Mouse (Mus musculus): ENCODE data around the gene Nubpl.

The Nubpl gene

GRCm38 (mm10) chr12:52247438-52247837 is 149.9 kb downstream of the Nubpl start:
- no peak for DNase-seq (ENCODE audit: low read depth)

DNA sequence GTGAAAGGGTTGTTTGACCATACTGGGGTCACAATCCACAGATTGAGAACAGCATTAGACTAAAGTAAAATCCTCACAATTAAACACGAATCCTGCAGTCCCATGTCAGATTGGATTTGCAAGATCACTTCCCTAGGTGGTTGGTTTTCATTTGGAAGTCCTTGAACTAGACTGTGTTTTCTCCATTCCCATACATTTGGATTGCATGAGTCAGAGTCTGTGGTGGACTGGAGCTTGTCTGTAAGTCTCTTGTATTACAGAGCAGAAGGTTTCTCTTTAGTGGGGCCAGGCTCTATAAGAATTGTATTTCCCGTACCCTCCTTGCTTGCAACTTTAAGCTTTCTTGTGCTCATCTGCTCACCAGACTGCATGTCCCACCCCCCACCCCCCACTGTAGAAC is 151.0 kb downstream of the Nubpl start:
- no peak for DNase-seq (ENCODE audit: low read depth)

DNA sequence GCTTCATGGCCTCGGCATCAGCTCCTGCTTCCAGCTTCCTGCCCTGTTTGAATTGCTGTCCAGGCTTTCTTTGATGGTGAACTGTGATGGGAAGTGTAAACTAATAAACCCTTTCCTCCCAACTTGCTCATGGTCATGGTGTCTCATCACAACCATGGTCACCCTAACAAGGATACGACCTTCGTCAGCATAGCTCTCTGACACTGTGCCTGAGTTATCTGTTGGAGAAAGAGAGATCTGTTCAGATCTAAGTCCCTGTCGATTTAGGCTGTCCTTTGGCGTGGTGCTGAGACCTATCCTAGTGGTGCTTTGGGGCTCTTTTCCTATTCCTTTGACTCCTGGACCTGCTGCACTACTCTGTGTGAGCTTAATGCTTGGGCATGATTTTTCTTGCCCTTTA is 156.6 kb downstream of the Nubpl start:
- DNase-seq (ENCODE audit: low read depth) = no peak

DNA sequence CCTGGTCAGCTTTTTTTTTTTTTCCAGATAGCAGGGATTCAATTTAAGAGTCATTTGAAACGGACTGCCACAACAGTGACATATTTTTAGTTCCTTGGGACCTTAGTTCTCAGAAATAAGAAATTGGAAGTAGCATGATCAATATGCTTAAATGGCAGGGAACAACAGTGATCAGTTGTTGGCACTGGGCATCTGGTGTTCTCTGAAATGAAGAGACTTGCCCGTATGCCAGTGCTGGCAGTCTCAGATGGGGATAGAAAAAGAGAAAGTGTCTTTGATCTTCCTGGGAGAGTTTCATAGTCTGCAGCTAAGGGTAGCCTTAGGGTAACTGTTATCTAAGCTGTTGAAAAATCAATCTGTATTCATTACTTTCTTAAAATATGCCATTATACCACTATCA is 170.6 kb downstream of the Nubpl start:
- no peak for DNase-seq (ENCODE audit: low read depth)

- no peak for DNase-seq (ENCODE audit: low read depth)
Measured at GRCm38 (mm10) chr12:52272828-52273227, 175.3 kb downstream of the Nubpl start.

GRCm38 (mm10) chr12:52276320-52276719 is 178.8 kb downstream of the Nubpl start:
- DNase-seq (ENCODE audit: low read depth) = no peak

DNA sequence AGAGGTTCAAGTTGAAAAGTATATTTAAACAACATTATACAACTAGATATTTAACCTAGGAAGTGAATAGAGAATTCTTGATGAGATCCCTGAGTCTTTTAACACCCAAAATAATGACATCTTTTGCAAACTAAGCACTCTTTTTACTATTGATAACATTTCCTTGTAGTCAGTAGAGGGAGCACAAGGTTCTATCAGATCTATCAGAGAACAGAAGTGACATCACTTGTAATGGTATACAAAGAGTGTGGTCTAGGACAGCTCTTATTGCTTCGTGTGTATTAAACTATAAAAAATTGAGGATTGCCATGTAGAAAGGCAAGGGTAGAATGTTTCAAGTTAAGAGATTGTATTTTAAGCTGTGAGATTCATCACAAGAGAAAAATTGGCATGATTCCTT is 183.7 kb downstream of the Nubpl start:
- no peak for DNase-seq (ENCODE audit: low read depth)

GRCm38 (mm10) chr12:52284471-52284870 is 186.9 kb downstream of the Nubpl start:
- DNase-seq (ENCODE audit: low read depth) = no peak

DNA sequence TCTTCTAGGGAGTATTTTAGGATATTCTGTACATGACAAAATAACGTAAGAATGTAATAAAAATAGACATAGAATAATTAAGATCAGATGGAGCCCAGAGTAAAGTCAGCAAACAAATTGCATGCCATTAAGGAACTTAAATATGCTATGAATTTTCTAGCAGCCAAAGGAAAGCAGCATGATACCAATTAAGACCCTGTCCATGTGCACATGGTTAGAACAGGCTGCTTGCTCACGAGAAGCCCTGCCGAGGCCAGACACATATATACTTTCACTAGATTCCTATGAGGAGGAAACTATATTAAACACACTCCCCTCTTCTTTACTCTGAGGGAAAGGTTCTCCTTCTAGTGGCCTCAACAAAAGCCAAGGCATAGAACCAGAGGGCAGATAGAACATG is 189.3 kb downstream of the Nubpl start:
- DNase-seq (ENCODE audit: low read depth) = no peak

GRCm38 (mm10) chr12:52288537-52288936 is 191.0 kb downstream of the Nubpl start:
- DNase-seq (ENCODE audit: low read depth) = no peak

DNA sequence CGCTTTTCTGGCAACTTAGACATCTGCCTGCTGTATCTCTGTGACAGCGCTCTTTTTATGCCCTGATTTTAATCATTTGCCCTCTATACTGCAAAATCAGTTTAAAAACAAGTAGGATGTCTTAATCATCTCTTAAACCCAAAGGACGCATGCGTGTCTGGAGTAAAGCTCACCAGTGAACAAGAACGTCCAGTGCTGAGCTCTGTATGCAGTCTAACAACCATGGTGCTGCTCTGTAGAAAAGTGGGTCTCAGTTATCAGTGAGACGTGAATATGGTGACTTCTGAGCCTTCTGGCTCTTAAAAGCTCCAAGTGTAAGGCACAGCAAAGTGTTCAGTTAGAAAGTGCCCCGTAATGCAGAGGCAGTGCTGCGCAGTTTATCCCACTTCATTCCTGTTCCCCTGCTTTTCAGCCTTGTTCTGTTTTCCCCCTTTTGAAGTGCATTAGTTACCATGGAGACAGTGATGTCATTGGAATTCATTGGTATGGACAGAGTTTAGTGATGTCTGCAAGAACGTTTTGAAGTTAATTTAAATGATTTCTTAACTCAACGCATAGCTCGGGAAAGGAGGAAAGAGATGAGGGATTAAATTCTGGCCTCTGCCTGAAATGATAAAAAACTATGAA is 191.5 kb downstream of the Nubpl start:
- no peak for DNase-seq (ENCODE audit: low read depth)

DNA sequence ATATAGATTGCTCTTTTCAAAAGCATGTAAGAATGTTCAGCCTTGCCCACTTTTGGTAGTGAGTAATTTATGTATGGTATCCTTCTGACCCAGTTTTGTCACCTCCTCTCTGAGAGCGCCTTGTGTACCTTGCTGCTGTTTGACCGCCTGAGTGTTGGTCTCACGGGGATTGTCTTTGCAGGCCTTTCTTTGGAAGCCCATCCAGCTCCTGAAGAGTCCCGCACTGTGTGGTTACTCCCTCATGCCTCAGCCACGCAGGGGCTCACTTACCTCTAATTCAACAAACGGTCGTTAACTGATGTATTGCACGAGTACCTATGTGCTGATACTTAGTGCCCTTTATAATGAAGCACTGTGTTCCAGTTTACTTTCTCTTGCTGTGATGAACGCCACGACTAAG is 192.1 kb downstream of the Nubpl start:
- DNase-seq (ENCODE audit: low read depth) = no peak

- no peak for DNase-seq (ENCODE audit: low read depth)
Measured at GRCm38 (mm10) chr12:52293931-52294330, 196.4 kb downstream of the Nubpl start.

- no peak for DNase-seq (ENCODE audit: low read depth)
Measured at GRCm38 (mm10) chr12:52297988-52298387, 200.5 kb downstream of the Nubpl start.

- DNase-seq (ENCODE audit: low read depth) = no peak
Measured at GRCm38 (mm10) chr12:52298683-52299082, 201.1 kb downstream of the Nubpl start.

- DNase-seq (ENCODE audit: low read depth) = no peak
Measured at GRCm38 (mm10) chr12:52302961-52303360, 205.4 kb downstream of the Nubpl start.

- no peak for DNase-seq (ENCODE audit: low read depth)
Measured at GRCm38 (mm10) chr12:52306348-52306747, 208.8 kb downstream of the Nubpl start.

DNA sequence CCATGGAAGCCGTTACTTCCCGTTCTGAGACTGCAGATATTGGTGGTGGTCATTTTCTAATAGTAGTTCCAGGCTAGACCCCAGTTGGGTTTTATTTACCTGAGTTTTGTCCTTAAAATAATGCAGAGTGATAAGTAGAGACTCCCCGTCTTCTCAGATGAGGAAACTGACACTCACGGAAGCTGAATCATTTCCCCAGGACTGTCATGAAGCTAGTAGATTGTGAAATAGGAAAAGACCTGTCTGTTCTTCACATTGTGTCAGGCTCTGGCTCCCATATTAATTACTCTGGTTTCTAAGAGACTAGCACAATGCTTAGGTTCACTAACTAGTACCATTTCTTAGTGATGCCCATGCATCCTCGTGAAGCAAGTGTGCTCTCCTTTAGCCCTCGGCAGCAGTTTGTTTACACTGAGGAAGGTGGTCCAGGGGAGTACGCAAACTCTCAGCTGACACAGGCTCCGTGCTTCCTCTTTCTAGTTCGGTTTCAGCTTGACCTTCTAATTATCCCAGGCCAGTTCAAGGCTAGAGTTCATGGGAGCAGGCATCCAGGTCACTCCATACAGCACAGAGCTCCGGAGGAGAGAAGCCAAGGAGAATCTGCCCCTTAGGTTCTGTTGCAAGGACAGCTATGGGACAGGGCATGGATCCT is 209.9 kb downstream of the Nubpl start:
- DNase-seq (ENCODE audit: low read depth) = no peak

DNA sequence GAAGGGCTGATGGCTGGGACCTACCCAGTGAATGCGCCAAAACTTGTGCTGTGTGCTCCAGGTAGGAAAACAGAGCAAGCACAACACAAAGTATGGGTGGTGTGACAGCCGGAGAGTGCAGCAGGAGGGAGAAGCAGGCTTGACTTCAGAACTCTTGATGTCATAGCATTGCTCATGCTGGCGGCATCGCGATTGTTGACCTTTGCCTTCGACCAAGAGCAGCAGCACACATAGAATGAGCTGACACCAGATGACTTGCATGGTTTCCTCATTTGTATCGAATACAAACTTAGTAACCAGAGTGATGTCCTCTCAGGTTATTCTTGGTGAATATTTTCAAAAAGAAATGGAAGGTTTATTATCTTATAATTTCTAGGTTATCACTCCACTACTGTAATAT is 211.1 kb downstream of the Nubpl start:
- no peak for DNase-seq (ENCODE audit: low read depth)

- DNase-seq (ENCODE audit: low read depth) = no peak
Measured at GRCm38 (mm10) chr12:52314818-52315217, 217.3 kb downstream of the Nubpl start.

- DNase-seq (ENCODE audit: low read depth) = no peak
Measured at GRCm38 (mm10) chr12:52317635-52318034, 220.1 kb downstream of the Nubpl start.

GRCm38 (mm10) chr12:52318426-52318825 is 220.9 kb downstream of the Nubpl start:
- DNase-seq (ENCODE audit: low read depth) = no peak

GRCm38 (mm10) chr12:52319156-52319555 is 221.6 kb downstream of the Nubpl start:
- no peak for DNase-seq (ENCODE audit: low read depth)

DNA sequence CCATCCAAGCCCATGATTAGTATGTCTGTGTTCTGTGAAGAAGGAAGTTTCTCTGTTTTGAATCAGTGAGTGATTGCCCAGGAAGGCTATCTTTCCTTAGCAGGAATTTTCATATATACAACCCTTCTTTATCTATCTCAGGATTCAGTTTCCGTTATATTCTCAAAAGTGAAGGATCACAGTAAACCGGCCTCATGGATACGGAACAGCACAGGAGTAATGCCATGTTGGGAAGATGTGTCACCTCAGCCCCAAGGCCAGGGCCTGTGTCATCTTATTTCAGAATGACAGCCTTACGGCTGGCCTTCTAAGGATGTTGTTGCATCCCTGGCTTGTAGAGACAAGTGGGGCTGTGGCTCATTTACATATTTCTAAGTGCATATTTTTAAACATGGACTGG is 231.0 kb downstream of the Nubpl start:
- no peak for DNase-seq (ENCODE audit: low read depth)

Data from c-Kit-positive CD71-positive TER-119-negative erythroid progenitor cells, embryonic 14.5 days (primary cell).